Mouse (Mus musculus) natural killer cell, adult 2 months (primary cell): ENCODE measurements around the gene Micu2.
A peak's percentile ranks its signal among the peaks of the same experiment; 100 is the strongest.

Experiments used
- DNase-seq, 2 experiments: peaks; one replicate each; pipeline ENCODE4 v3.0.0; 2022; ENCODE audit warnings: low spot score in 2 of 2

The Micu2 gene

GRCm38 (mm10) chr14:57894346-57894745, 104.7 kb downstream of the Micu2 start:
- no peak for DNase-seq

- no peak for DNase-seq
Measured at GRCm38 (mm10) chr14:57892961-57893360, 106.1 kb downstream of the Micu2 start.

- peak; percentile 94 to 96 for DNase-seq
Measured at GRCm38 (mm10) chr14:57890011-57890842, 108.8 kb downstream of the Micu2 start, which contains the start of gene Zdhhc20. TSS of gene Zdhhc20 (minus strand) at chr14:57890276.

GRCm38 (mm10) chr14:57889541-57890010, 109.5 kb downstream of the Micu2 start:
- DNase-seq, result peak; percentile 52 to 58

- no peak for DNase-seq
Measured at GRCm38 (mm10) chr14:57887171-57887570, 111.9 kb downstream of the Micu2 start.

- no peak for DNase-seq
Measured at GRCm38 (mm10) chr14:57886032-57886431, 113.0 kb downstream of the Micu2 start.

- no peak for DNase-seq
Measured at GRCm38 (mm10) chr14:57883341-57883740, 115.7 kb downstream of the Micu2 start.

GRCm38 (mm10) chr14:57882720-57883119, 116.3 kb downstream of the Micu2 start:
- DNase-seq, result no peak

- no peak for DNase-seq
Measured at GRCm38 (mm10) chr14:57881793-57882192, 117.3 kb downstream of the Micu2 start.

- DNase-seq, result no peak
Measured at GRCm38 (mm10) chr14:57881074-57881473, 118.0 kb downstream of the Micu2 start.

GRCm38 (mm10) chr14:57877921-57878320, 121.1 kb downstream of the Micu2 start:
- DNase-seq, result no peak

- DNase-seq, result no peak
Measured at GRCm38 (mm10) chr14:57866676-57867276, 132.3 kb downstream of the Micu2 start.
